Mouse (Mus musculus) thymus, adult 2 months (tissue): ENCODE data around the gene Macf1.

Experiments used
- CTCF ChIP-seq: fragments of 200-500 bp; IDR thresholded peaks from 2 replicates; pipeline ENCODE4 v1.5.1; 2012; ENCODE audit warnings: mild to moderate bottlenecking, control low read depth, low read length, moderate library complexity, borderline replicate concordance; ENCODE audit not compliant: control insufficient read depth, poor library complexity, insufficient read depth; ENCODE audit errors: extremely low read depth
- POLR2A ChIP-seq: fragments of 200-500 bp; IDR thresholded peaks from 2 replicates; pipeline ENCODE4 v1.6.1; 2012; ENCODE audit warnings: mild to moderate bottlenecking, low read length, control low read depth, moderate library complexity; ENCODE audit not compliant: control insufficient read depth, poor library complexity, insufficient read depth; ENCODE audit errors: extremely low read depth

GRCm38 (mm10) chr4:123617727-123618389 is 66.3 kb downstream of the Macf1 start:
- TF ChIP-seq POLR2A (no peak), CTCF (no peak)
